In the genomic region with DNA sequence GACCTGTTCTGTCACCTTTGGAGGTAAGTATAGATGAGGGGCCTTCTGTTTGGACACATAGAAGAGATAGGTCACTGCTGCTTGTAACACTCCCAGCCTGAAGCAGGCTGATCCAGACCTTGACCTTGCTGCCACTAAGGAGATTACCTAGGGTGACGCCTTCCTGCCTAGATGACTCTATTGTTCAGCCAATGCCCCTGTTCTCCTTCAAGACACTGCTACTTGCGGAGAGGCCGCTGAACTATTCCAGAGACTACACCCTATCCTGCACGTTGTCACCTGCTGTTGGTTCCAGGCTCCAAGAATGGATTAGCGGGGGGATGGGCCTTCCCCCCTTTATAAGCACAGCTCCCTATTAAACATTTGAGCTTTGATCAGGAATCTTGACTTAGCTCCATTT, we compare ENCODE assay signal across 38 mouse cellular contexts. TPM values are rescaled to one million over a fixed set of nuclear protein-coding genes. Genes with fewer than 3 reads are reported as not detected.
"Had no signal": no experiment of that assay in that cellular context is flagged by ENCODE, and none has a peak within 500 bp of the region (broad histone marks: within the 10 kb centered on the region; RNA-seq: fewer than 3 reads in every experiment).

No protein-coding gene starts in this region.

- H3K36me3 ChIP-seq: embryonic facial prominence, embryonic 10.5 days; embryonic facial prominence, embryonic 12.5 days; embryonic facial prominence, embryonic 13.5 days; embryonic facial prominence, embryonic 15.5 days; forebrain, embryonic 10.5 days; forebrain, embryonic 15.5 days; heart, embryonic 10.5 days had no signal

- H3K27me3 ChIP-seq: embryonic facial prominence, embryonic 12.5 days; embryonic facial prominence, embryonic 13.5 days; embryonic facial prominence, embryonic 15.5 days; forebrain, embryonic 13.5 days; forebrain, embryonic 15.5 days had no signal

- H3K4me2 ChIP-seq: embryonic facial prominence, embryonic 12.5 days; embryonic facial prominence, embryonic 13.5 days; embryonic facial prominence, embryonic 15.5 days; forebrain, embryonic 13.5 days; forebrain, embryonic 15.5 days; heart, embryonic 11.5 days had no signal

- H3K9ac ChIP-seq: embryonic facial prominence, embryonic 12.5 days; embryonic facial prominence, embryonic 13.5 days; embryonic facial prominence, embryonic 15.5 days; forebrain, embryonic 13.5 days; forebrain, embryonic 15.5 days; forebrain, postnatal 0 days had no signal

- H3K4me1 ChIP-seq: embryonic facial prominence, embryonic 10.5 days; embryonic facial prominence, embryonic 12.5 days; embryonic facial prominence, embryonic 13.5 days; embryonic facial prominence, embryonic 15.5 days; forebrain, embryonic 10.5 days; forebrain, embryonic 13.5 days; forebrain, embryonic 15.5 days; heart, embryonic 10.5 days had no signal

- ATAC-seq: forebrain, embryonic 13.5 days; forebrain, embryonic 14.5 days; forebrain, embryonic 15.5 days; forebrain, embryonic 16.5 days; forebrain, postnatal 0 days had no signal

- H3K4me3 ChIP-seq: embryonic facial prominence, embryonic 10.5 days; embryonic facial prominence, embryonic 12.5 days; embryonic facial prominence, embryonic 13.5 days; embryonic facial prominence, embryonic 15.5 days; erythroblast, embryonic 14.5 days; forebrain, embryonic 10.5 days; forebrain, embryonic 13.5 days; forebrain, embryonic 15.5 days; gastrocnemius, adult 2 months; heart, adult 2 months; heart, embryonic 10.5 days had no signal

- H3K9me3 ChIP-seq: embryonic facial prominence, embryonic 12.5 days; embryonic facial prominence, embryonic 13.5 days; embryonic facial prominence, embryonic 15.5 days; forebrain, embryonic 15.5 days; heart, embryonic 10.5 days had no signal

- H3K27ac ChIP-seq: embryonic facial prominence, embryonic 10.5 days; embryonic facial prominence, embryonic 12.5 days; embryonic facial prominence, embryonic 13.5 days; embryonic facial prominence, embryonic 15.5 days; forebrain, embryonic 10.5 days; forebrain, embryonic 13.5 days; forebrain, embryonic 15.5 days; gastrocnemius, adult 2 months; heart, adult 2 months; heart, embryonic 10.5 days had no signal

- DNase-seq: cerebellum, adult 9-11 months; cerebellum, postnatal 10 days; cerebellum, postnatal 14 days; cerebellum, postnatal 25 days; cerebellum, postnatal 36 days; embryo, embryonic 11 days; forebrain, postnatal 0 days; gastrocnemius, adult 2 months; gastrocnemius, postnatal 10 days; gastrocnemius, postnatal 14 days; gastrocnemius, postnatal 25 days; gastrocnemius, postnatal 36 days; heart, adult 11 months; heart, adult 18-20 months; heart, adult 2 months had no signal

RNA-seq across cellular contexts. Expression of a gene that starts 13.4 kb away (rescaled TPM):
- total RNA-seq: common myeloid progenitor, adult 5-6 weeks; forebrain, postnatal 0 days; gastrocnemius, adult 18-20 months; gastrocnemius, adult 2 months; gastrocnemius, adult 8-10 months; gastrocnemius, postnatal 10 days; gastrocnemius, postnatal 14 days; gastrocnemius, postnatal 25 days; gastrocnemius, postnatal 36 days; gastrocnemius, postnatal 4 days; granulocyte monocyte progenitor cell, adult 5-6 weeks; heart, adult 18-20 months; heart, adult 2 months; heart, adult 8-10 months had no signal
- polyA plus RNA-seq: cortical plate, adult 2 months; embryonic facial prominence, embryonic 10.5 days; embryonic facial prominence, embryonic 11.5 days; embryonic facial prominence, embryonic 12.5 days; embryonic facial prominence, embryonic 13.5 days; embryonic facial prominence, embryonic 14.5 days; embryonic facial prominence, embryonic 15.5 days; forebrain, embryonic 10.5 days; forebrain, embryonic 11.5 days; forebrain, embryonic 13.5 days; forebrain, embryonic 14.5 days; forebrain, embryonic 15.5 days; forebrain, embryonic 16.5 days; forebrain, postnatal 0 days; frontal cortex, adult 2 months; heart, adult 2 months; heart, embryonic 11.5 days had no signal

RNA-seq across cellular contexts. Expression of a gene that starts 24.2 kb away (rescaled TPM):
- polyA plus RNA-seq: erythroblast, embryonic 14.5 days had no signal
